Mouse (Mus musculus): ENCODE measurements around the gene Mlh1.
A peak's percentile ranks its signal among the peaks of the same experiment; 100 is the strongest.

Gene Mlh1

DNA sequence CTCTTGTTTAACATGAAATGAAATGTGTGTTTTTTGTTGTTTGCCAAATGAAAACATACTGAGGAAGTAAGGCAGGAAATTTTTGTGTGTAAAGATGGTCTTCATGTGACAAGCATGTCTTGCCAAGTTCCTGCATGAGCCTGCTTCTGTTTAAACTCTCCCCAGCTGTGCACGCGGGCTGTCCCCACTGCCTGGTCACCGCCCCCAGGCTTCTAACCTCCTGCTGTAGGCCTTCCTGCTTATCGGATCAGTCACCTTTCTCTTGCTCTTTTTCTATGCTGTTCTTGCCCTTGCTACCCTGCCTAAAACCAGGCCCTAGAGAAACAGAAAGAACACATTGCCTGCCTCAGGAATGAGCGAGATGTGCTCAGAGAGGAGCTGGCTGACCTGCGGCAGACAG lies 58.1 kb downstream of the Mlh1 start:
- DNase-seq (ENCODE audit: low spot score) = no peak

DNA sequence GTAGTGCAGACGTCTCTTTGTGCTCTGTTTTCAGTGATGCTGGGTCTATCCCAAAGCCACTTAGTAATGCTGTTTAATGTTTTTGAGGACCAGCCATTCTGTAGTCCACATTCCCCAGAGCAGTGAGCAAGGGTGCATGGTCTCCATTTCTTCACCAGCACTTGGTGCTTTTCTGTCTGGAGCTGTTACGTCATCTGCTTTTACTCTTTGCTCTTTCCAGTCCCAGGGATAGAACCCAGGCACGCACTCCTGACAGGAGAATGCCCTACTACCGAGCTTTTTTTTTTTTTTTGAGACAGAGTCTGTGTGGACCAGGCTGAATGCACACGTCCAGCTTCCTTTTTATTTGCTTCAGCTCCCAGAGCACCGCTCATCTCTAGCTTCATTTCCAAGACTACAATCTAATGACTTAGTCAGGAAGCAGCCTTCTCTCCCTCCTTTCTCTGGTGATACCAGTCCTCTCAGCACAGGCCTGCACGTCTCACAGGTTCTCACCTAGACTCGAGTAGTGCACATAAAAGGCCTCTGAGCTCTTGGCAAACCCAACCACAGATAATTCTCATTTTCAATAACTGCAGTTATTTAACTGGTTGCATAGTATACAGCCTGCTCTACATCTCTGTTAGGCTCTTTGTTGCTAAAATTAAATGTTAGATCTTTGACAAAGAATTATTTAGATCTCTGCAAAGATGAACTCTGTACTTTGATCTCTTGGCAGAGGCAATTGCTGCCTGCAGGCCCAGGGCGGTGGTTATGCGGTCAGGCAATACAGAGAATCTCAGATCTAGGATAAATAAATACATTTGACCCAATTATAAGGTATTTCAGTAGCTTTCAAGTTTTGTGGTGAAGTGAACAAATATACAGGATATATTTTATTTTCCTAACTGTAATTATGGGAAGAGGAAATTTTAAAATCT lies 60.2 kb downstream of the Mlh1 start:
- DNase-seq (ENCODE audit: low spot score) = no peak

DNA sequence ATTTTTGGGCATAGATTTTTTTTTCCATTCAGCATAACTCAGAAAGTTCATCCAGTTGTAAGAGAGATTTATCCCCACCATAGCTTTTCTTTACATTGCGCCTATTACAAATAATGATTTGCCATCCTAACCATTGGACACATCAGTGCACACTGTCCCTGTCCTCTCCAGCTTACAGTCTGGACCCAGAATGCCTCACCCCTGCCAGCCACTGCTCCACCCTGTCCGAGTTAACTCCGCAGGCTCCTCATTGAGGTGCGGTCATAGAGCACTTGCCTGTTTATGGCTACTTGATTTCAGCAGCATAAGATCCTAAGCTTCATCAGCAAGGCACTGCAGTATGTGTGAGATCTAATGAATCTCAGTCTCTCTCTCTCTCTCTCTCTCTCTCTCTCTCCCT lies 61.2 kb downstream of the Mlh1 start:
- DNase-seq (ENCODE audit: low spot score) = no peak

DNA sequence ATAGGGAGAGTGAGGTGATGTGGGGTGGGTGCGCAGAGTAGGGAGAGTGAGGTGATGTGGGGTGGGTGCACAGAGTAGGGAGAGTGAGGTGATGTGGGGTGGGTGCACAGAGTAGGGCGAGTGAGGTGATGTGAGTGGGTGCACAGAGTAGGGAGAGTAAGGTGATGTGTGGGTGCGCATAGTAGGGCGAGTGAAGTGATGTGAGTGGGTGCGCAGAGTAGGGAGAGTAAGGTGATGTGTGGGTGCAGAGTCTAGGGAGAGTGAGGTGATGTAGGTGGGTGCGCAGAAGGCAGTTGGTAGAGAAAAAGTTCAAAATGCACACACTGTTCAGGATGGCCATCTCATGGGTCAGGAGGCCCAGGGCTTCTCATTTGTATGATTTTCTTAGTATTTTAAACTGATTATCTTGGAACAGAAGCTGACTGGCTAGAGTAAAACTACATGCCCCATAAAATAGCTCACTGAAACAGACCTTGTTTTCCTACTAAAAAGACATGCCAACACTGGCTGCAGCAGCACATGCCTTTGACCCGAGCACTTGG lies 62.4 kb downstream of the Mlh1 start:
- no peak for DNase-seq (ENCODE audit: low spot score)

DNA sequence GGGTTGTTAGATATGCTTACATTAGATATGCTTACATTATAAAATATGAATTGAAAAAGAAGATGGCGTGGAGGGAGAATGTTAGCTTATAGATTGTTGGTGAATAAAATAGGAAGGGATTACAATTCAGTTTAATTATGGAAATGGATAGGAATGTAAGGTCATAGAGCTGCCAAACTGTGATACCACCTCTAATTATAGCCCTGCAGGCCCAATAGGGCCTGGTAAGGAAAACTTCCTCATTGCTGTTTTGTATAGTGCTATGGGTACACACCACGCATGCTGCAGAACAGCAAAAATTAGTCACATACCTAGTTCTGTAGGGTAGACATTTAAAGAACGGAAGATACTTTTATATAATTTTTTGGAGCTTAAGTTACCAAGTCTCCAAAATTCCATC lies 63.4 kb downstream of the Mlh1 start:
- no peak for DNase-seq (ENCODE audit: low spot score)

DNA sequence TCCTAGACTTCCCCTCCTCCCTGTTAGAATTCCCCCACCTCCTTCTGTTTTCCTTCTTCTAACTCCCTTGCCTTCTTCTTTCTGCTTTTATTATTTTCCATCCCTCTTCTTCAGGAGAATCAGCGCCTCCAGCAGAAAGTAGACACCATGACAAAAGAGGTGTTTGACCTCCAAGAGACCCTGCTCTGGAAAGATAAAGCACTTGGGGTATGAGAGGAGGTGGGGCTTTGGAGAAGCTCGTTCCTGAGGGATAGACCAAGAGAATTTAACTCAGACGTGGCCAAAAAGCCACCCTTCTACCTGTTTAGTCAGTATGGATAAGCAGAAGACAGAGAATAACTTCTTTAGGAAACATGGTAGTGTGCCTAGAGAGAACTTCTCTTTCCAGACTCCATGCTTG lies 63.9 kb downstream of the Mlh1 start:
- no peak for DNase-seq (ENCODE audit: low spot score)

DNA sequence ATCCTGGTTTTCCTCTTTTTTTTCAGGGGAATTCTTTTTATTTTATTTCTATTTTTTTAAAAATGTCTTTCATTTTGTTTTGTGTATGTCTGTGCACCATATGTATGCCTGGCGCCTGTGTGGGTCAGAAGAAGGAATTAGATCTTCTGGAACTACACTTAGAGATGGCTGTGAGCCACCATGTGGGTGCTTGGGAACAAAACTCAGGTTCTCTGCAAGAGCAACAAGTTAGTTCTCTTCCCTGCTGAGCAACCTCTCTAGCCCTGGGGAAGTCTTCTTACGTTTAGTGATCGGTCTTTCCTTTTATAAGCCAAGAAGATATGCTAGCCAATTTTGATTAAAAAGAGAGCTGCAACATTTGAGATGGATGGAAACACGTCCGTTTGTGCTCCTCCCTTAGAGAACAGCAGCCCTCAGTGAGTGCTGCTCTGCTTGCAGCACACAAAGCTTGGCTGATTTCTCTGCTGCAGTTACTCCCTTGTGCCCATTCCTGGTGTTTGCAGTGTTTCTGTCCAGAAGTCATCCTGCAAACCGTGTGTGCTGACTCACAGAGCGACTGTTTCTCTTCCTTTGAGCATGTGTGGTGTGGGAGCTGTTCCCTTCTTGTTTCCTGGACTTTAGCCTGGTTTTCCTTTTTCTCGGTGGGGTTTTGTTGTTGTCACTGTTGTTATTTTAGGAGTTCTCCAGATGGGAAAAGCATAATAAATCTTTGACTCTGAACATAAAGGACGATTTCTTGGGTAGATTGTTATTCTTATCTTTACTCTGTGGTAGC lies 66.8 kb downstream of the Mlh1 start:
- DNase-seq (ENCODE audit: low spot score) = peak; percentile 30

DNA sequence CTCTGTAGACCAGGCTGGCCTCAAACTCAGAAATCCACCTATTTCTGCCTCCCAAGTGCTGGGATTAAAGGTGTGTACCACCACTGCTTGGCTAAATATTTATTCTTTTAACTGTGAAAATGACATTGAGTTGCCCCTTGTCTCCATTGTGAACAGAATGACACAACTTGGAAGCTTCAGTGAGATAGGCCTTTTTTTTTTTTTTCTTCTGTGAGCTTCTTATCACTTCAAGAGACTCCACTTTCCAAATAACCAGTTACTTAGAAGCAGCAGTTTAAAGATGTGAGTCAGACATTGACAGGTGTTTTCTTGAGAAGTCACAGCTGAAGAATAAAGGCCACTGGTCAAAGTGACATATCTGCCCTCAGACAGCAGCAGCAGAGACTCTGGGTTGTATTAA lies 71.4 kb downstream of the Mlh1 start:
- no peak for DNase-seq (ENCODE audit: low spot score)

DNA sequence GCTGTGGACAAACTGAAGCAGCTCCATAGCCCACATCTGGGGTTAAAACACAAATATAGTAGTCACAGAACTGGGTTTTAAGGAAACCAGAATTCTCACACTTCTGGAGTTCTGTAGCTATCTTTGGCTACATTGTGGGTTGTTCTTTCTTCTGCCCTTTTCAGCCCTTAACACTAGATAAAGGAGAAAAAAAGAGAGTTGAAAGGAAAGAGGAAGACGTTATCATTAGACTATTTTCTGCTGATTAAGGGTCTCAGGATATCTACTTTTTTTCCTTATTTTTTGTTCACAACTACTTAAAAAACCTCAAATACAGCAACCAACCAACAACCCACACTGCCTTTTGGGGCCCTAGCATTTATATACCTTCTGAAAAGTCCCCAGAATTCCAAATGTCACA lies 73.3 kb downstream of the Mlh1 start:
- DNase-seq (ENCODE audit: low spot score) = no peak

DNA sequence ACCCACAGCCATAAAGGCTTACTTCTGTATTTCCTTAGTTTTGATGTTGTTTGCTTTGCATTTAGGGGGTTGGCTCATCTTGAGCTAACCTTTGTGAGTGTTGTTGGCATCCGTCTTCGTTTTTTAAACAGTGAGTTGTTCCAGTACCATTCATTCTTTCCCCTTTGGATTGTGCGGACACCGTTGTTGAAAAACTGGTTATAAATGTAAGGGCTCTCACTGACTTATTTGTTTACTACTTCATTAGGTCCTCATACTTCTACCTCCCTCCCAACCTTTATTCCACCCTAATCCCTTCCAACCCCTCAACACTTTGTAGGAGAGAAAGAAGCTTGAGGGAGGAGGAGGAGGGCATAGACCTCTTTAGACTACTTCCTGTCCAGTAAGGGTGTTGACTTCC lies 73.9 kb downstream of the Mlh1 start:
- DNase-seq (ENCODE audit: low spot score) = no peak

DNA sequence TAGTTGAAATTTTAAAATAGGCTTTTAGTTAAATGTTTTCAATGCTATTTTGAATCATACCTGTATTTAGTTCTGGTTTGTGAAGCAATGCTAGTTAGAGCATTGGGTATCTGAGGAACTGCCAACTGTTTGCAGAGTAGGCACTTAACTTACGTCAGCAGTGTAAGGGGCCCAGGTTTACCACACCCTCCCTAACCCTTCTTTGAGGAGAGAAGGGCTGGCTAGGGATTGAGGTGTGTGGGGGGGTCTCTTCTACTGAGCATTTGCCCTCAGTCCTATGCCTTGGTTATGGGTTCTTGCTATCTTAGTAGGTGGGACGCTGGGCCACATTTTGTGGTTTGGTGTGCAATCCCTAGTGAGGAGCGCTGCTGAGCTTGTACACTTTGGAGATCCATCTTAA lies 74.5 kb downstream of the Mlh1 start:
- DNase-seq (ENCODE audit: low spot score) = no peak

DNA sequence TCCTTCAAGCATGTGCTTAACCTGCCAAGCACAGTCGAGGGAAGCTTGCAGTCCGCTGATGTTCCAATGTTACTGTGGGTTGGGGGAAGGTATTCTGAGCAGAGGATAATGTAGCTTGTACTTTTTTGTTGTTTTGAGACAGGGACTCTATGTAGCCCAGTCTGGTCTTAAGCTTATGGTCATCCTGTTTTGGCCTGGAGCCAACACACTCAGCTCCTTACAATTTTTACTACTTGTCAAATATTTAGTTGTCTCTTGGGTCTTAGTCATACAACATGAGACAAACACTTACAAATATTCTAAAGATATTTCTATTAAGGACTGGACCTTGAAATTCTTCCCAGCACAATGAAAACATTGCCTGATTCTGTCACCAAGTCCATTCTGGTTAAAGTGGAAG lies 78.4 kb downstream of the Mlh1 start:
- no peak for DNase-seq (ENCODE audit: low spot score)

DNA sequence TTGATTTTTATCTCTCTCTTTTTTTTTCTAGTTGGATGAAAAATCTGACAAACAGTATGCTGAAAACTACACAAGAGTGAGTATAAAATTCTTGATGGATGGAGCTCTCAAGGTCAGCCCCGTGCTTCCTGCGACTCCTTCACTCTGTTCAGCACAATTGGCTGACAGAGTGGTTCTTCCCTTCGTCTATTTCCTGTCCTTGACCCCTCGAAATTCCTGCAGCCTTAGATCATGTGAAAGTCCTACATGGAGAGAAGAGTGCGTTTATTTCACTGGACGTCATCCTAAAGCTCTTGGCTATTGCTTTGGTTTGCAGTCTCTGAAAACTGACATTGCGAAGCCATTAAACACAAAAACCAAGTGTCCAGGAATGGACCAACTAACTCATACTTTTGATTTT lies 82.9 kb downstream of the Mlh1 start:
- no peak for DNase-seq (ENCODE audit: low spot score)

DNA sequence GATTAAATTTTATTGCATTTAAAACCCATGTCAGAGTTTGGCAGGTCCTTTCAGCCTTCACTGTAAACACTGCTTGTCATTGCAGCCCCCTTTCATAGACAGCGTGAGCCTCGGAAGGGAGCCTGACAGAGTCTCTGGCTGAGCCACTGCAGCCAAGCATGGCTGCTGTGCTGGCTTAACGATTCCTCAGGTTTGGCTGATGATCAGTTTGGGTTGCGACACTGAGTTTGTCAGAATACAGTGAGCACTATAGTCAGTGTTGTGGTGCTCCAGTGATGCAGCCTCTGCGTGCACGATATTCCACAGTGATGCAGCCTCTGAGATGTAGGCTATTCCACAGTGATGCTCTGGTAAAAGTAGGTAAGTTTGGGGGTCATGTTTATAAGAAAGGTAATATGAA lies 84.7 kb downstream of the Mlh1 start:
- DNase-seq (ENCODE audit: low spot score) = no peak

DNA sequence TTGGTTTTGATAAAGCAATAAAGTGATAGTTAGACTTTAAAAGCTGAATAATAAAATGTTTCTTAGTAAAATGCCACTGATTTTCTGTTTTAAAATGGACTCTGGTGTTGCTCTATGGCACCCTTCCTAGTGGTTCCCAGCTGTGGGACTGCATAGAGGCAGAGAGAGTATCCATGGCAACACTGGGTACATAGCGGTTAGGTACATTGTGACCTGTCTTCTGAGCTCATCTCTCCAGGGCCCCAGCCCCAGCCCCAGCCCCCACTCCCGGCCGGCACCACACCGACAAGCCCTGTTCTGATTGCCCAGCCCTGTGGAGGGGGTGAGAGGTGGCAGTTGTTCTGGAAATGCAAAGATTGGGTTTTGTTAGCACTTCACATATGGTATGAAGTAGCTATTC lies 86.7 kb downstream of the Mlh1 start:
- no peak for DNase-seq (ENCODE audit: low spot score)

DNA sequence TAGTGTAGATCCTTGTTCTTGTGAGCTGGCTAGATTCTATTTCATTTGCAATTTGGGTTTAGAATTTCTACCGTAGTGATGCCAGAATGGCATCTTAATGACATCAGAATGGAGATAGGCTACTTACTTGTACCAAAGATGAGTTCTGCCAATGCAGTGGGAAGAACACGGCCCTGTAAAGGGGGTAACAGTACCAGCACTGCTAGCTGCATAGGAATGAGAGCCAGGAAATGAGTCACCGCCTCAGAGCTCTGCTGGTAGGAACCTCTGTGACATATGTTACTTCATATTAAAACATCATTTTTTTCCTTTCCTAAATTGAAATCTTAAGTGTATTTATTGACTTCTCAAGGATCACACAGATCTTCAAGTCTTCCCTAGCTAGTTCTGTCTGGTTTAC lies 89.4 kb downstream of the Mlh1 start:
- no peak for DNase-seq (ENCODE audit: low spot score)

DNA sequence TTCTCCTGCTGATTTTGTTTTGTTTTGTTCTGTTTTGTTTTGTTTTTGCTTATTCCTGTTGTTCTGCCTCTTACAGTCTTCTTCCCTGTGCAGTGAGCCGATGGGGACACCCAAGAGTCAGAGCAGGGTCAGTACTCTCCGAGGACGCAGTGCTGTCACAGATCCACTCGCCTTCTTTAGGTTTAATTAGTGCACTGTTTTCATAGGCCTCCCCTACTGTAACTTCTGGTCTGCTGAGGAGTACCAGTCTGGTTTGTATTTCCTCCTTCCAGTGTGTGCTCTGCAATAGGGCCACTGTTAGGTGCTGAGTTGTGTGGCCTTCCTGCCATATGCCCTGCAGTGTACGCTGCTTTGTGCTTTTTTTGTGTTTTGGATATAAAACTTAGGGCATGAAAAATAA lies 92.6 kb downstream of the Mlh1 start:
- no peak for DNase-seq (ENCODE audit: low spot score)
